Mouse (Mus musculus): ENCODE data around the gene Zglp1.
A peak's percentile ranks its signal among the peaks of the same experiment; 100 is the strongest.

Zglp1 gene

DNA sequence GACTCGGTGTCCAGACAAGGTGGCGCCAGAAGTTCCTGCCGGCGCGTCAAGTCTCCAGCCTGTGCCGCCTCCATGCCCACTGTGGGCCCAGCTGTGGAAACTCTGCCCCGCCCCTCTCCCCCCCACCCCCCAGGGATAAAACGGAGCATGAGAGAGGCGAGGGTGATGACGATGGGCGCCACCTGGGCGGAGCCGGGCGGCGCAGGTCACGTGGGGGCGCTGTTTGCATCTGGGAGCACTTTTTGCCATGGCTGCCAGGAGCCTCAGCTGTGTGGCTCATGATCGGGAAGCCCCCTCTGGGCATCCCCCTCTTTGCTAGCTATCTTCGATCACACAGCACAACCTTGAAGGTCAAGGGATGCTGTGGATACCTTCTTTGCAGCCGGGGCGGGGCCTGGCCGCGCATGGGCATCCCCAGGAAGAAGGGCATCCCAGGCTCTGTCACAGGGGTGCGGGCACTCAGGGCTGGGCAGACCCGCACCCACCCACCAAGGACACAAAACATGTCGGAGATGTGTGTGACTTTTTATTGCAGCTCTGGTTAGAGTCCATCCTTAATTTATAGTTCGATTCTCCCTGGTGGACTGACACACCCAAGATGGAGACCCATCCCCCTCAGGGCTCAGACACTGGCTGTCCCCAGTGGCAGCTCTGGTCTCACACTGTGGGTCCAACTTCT is at the start of gene Zglp1:
Gene Zglp1, minus strand, starts transcription at position 88 of the 679 bp plus-strand sequence.
- DNase-seq (ENCODE audit: low spot score), result no peak

DNA sequence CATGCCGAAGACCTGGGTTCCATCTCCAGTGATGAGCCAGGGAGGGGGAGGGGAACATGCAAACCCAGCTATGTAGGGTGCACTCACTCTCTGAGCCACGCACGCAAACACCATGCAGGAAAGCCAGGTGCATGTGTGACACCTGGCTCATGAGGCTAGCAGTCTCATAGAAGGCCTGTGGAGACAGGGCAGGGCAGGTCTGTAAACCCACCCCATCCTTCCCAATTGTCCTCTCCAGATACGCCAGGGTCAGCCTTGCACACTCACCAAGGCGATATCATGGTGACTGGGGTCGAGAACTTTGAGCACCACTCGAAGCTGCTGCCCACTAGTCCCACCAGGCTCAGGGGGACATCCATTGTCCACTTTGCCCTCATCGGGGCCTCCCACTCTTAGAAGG is 48.2 kb upstream of the Zglp1 start:
- DNase-seq (ENCODE audit: low spot score), result no peak

DNA sequence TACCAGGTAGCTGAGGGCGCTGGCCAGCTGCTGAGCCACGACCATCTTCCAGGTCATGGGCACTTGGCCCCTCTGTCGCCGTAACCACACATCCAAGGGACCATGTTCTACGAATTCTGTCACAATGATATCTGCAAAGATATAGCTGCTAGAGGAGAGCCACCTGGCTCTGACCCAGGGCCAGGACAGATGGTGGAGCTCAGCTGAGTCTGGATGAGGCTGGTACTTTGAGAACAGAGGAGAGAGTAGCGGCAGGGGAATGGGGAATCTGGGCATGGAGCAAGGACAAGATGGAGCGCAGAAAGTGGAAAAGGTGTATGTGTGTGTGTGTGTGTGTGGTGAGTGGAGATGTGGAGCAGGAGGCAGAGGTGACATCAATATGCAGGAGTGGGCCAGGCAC is 47.3 kb upstream of the Zglp1 start:
- no peak for DNase-seq (ENCODE audit: low spot score)

DNA sequence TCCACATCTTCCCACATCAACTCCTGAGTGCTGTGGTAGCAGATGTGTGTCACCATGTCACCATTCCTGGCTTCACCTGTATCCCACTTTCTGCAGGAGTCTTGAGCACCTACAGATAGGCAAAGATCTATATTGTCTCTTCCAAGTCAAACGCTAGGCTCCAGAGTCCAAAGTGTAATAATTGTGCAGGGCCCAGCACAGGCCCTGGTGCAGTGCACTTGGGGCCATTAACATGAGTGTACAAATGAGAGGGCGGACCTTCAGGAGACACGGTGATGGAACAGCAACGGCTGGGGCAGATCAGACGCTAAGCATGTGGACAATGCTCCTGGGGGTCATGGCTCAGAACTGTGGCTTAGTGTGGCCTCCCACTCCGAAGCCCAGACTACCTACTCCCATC is 46.9 kb upstream of the Zglp1 start:
- no peak for DNase-seq (ENCODE audit: low spot score)

DNA sequence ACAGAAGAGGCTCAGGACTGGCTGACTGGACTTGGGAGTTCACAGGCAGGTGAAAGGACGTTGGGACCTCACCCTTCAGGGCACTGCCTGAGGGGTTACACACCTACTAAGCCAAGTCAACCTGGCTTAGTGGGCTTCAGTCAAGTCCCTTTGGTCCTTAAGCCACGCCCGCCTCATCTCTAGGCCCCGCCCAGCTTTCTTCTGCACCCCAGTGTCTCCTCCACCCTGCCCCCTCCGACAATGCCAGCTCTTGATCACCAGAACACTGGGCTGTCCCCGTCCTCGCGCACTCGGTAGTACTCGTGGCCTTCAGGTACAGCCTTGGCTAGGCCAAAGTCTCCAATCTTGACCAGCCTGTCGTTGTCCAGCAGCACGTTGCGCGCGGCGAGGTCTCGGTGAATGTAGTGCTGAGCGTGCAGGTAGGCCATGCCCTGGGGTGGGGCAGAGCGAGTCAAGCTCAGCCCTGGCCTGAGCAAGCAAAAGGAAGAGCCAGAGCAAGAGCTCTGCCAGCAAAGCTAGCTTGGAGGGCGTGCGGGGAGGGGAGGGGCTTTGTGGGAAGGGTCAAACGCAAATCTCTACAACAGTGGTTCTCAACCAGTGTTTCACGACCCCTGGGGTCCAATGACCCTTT is 40.8 kb upstream of the Zglp1 start:
- no peak for DNase-seq (ENCODE audit: low spot score)

DNA sequence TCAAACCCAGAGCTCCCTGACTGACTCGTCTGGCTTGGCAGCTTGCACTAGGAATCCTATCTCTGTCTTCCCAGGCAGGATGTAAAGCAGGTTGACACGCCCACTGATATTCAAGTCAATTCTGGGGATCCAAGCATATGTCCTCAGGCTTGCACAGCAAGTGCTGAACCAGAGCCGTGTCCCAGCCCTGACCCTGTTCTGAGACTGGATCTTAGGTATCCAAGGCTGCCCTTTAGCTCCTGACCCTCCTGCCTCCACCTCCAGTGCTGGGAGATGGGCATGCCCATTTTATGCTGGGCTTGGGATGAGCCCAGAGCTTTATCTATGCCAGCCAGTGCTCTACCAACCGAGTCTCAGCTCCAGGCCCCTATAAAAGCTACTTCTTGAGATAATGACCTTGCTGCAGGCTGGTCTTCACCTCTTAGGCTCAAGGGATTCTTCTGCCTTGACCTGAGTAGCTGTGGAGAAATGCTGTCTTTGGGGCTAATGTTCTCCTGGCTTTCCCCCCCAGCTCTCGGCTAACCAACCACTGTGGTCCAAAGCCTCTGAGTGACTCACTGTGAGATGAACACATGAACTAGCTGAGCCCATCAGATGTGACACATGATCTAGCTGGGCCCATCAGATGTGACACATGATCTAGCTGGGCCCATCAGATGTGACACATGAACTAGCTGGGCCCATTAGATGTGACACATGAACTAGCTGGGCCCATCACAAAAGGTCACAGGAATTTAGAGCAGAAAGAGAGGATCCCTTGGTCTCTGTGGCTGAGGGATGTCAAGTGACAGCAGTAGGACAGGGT is 39.1 kb upstream of the Zglp1 start:
- no peak for DNase-seq (ENCODE audit: low spot score)

DNA sequence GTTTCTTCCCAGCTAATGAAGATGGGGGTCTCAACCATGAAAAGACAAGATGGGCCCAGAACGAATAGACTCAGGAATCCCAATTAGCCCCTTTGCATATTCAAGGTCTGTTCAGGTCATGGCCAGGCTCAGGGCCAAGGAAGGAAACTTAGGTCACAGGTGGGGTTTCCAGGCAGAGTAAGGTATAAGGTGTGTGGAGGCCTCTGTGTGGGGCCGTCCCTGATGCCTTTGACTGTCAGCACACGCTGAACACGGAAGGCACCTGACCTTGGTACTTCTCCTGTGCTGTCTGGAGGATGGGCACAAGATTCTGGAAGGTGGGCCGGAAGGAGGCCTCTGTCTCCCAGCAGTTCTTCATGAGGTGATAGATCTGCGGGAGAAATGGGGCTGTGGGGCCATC is 37.9 kb upstream of the Zglp1 start:
- no peak for DNase-seq (ENCODE audit: low spot score)

DNA sequence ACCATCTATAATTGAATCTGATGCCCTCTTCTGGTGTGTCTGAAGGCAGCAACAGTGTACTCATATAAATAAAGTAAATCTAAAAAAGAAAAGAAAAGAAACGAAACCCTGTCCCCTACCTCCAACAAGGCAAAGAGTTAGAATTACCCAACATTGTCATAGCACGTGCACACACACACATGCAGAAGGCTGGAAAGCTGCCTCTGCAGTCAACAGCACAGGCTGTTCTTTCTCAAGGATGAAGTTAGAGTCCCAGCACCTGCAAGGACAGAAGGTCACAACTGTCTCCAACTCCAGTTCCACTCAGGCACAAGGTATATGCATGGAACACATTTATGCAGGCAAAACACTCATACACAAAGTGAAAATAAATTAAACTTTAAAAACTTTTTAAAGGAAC is 35.2 kb upstream of the Zglp1 start:
- no peak for DNase-seq (ENCODE audit: low spot score)

DNA sequence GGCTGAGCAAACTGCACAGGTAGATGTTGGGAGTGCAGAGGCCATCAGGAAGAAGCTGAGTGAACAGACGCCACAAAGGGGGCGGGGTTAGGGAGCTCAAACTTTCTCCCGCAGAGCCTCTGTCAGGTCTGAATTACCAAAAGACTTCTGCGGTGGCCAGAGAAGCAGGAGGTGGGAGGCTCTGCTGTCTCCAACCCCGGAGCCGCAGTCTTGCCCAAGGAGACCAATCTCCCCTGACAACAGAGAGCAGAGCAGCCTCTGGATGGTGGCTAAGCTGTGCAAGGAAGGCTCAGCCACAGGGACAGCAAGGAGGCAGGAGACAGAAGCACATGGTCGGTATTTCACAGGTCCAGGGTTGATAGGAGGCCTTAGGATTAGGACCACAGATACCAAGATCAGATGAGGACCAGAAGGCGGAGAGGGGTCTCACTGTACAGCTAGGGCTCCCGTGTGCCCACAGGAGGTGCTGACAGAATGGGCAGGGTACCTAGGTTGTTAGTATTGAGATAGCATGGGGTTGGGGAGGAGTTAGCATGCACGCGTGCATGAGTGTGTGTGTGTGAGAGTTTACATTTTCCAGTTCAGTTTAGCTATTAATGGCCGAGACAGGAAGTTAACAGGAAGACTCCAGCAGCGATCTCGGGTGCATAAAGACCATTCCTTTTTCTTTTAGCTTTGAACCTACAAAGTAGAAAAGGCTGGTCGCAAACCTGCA is 33.7 kb upstream of the Zglp1 start:
- no peak for DNase-seq (ENCODE audit: low spot score)

DNA sequence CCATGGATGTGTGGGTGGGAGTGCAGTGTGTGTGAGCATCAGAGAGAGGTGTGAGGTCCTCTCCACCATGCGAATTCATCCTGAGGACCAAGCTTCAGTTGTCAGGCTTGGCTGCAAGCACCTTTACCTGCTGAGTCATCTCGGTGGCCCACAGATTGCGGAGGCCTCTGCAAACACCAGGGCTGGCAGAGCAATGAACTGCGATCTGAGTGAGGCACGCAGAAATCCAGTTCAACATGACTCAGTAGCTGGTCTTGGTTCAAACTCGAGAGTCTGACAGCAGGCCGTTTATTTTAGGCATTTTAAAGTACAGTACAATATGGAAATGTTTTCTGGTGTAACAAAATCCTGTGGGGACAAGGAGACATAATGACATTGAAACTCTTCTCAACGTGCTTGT is 30.9 kb upstream of the Zglp1 start:
- DNase-seq (ENCODE audit: low spot score), result peak; percentile 66

DNA sequence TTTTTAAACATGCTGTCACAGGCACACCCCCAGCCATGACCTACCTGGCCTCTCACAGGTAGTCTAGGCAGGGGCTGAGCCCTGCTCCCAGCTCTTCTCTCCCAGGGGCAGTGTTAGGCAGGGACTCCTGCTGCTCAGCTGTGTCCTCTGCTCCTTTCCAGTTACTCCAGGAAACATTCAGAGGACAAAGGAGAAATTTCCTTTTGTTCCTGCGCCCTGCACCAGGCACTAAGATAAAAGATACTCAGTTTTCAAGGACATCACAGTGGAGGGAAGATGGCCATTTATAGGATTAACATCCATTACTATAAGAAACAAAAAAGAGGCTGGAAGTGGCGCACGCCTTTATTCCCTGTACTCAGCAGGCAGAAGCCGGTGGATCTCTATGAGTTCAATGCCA is 29.1 kb upstream of the Zglp1 start:
- DNase-seq (ENCODE audit: low spot score), result no peak

DNA sequence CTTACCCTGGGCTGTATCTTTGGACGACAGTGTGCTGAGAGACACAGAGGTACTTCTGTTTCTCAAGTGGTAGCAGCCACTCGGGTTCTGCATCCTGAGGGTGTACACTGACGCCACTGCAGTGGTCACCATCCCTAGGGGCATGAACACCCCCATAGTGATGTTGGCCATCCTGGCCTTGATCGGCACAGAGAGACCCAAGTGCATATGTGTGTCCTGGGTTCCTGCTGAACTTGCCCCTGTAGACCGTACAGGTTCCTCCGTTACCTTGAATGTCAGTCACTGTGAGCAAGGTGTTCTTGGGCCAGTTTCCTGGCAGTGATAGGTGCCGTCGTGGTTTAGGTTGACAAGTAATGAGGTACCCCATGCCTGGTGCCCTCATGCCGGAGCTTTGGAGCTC is 26.5 kb upstream of the Zglp1 start:
- DNase-seq (ENCODE audit: low spot score), result no peak

DNA sequence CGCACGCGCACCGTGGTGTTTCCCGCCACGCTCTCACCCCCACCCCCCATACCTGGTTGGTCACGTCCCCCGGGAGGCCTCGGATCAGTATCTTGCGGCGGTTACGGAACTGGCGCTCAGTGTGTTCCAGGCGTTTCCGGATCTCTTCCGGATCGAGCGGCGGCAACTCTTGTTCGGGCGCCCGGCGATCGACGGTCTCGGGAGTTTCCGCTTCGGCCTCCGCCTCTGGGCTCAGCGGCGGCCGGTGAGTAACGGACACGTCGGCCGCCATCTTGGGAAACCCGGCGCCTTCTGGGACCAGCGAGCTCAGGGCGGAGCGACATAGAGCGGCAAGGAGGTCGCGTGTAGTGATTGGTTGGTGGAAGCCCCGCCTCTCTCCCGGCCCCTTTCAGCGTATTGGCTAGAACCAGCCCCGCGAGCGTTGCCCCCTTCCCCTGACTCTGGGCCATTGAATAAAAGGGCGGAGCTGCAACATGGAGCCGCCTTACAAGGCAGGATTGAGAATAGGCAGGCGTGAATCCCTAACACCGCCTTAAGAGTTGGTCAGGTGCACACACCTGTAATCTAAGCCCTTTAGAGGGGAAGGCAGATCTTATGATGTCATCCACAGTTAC is 24.9 kb upstream of the Zglp1 start, which contains the start of the genes Gm38431 and Raver1:
Gene Gm38431, minus strand, starts transcription at position 291 of the 614 bp plus-strand sequence.
Gene Raver1, minus strand, starts transcription at position 302 of the 614 bp plus-strand sequence.
- peak; percentile 98 for DNase-seq (ENCODE audit: low spot score)

DNA sequence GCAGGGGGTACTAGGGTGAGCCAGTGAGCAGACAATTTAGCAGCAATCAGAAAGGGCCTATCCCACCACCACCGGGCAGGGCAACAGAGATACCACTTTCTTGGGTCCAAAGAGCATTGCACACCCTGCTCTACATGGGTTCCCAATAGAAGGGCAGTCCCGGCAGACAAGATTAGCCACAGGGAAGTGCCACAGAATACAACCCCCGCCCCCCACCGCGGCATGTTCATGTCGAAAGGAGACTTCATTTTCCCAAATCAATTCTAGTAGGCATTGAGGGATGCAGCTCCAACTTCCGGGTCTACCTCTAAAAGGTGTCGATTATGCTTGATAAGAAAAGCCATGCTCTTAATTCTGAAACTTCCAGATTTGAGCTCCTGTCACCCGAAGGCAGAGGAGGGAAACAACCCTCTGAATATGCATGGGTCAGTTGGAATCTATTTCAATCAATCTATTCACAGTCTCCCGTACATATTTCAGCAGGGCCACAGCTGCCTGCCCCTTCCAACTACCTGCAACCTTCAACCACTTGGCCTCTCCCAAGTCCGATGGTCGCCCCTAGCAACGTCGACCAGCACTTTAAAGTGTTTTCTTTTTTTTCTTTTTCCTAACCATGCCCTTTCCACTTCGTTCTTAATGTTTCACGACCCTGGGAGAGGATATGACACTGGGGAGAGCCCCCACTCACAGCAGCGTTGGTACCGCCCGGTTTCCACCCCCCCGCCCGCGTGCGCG is 24.2 kb upstream of the Zglp1 start:
- DNase-seq (ENCODE audit: low spot score), result no peak

DNA sequence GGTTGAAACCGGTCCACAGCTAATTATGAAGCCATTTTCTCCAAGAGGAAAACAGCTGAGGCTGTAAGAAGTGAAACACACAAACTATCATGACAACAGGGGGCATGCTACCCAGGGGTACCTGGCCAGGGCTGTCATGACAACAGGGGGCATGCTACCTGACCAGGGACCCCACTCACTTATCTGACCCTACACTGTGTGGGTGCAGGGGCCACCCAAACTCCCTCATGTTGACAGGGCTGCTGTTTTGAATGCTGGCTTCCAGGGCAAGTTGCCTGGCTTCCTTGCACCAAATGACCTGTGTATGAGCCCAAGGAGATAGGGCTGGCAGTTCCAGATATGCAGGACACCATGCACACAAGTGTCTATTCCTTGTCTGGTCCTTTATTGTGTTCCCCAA is 23.6 kb upstream of the Zglp1 start:
- no peak for DNase-seq (ENCODE audit: low spot score)

DNA sequence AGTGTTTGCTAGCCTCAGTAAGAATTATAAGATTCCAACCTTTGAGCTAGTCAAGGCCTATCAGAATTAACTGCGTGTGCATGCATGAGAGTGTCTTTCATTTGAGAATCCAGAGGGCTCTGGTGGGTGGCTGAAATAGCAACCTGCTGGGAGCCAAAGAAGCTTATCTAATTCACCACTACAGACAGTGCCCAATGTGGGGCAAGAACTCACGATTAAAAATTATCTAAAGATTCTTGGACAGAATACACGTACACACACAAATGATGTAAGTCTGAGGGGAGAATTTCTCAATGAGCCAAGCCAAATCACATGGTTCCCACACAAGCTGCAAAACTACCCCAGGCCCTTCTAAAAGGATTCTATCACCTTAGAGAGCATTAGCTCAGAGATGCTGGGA is 16.4 kb upstream of the Zglp1 start:
- no peak for DNase-seq (ENCODE audit: low spot score)

DNA sequence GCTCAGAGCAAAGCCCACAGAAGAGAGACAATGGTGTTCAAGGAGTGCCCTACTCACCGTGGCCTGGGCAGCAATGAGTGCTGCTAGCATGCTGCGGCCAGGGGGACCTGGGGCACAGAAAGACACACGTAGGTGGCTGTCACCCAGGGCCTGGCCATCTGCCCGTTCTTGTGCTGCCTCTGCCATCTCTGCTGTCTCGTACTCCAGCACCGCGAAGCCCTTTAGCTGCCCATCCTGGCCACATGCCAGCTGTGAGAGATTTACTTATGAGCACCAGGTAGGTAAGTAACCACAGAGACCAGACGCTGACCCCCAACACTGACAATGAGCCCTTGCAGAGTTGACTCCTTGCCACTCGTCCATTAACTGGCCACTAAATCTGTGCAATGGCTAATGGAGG is 14.2 kb upstream of the Zglp1 start:
- DNase-seq (ENCODE audit: low spot score), result no peak

DNA sequence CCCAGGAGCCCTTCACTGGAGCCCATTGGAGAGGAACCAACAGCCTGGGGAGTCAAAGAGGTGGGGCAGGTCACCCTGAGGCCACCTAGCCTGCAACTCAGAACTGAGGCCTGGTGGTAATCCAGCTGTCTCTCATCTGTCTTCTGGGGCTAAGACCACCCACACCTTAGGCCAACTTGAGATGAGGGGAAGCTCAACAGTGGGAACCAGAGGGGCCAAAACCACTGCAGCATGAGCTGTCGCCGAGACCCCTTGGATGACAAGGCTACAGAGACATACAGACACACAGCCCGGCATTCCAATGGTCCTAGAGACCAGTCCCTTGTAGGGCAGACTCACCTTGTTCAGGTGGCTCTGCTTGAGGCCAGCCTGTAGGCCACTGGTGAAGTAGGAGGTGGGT is 8.7 kb upstream of the Zglp1 start:
- no peak for DNase-seq (ENCODE audit: low spot score)

DNA sequence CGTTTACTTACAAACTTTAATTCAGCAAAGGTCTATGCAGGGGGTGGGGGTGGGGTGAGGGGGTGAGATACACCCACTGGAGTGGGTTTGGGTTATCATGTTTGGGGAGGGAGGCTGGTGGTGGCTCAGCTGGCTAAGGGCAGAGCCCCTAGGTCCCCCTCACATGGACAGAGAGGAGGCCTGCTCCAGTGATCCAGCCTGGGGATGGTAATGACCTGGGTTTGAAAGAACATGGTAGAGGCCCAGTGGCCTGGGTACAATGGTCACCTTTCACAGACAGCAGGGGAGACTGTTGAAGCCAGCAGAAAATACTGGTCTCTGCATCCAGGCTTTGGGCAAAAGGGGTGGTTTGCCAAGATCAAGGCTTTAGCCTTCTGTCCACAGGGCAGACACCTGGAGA is 7.3 kb upstream of the Zglp1 start:
- no peak for DNase-seq (ENCODE audit: low spot score)

DNA sequence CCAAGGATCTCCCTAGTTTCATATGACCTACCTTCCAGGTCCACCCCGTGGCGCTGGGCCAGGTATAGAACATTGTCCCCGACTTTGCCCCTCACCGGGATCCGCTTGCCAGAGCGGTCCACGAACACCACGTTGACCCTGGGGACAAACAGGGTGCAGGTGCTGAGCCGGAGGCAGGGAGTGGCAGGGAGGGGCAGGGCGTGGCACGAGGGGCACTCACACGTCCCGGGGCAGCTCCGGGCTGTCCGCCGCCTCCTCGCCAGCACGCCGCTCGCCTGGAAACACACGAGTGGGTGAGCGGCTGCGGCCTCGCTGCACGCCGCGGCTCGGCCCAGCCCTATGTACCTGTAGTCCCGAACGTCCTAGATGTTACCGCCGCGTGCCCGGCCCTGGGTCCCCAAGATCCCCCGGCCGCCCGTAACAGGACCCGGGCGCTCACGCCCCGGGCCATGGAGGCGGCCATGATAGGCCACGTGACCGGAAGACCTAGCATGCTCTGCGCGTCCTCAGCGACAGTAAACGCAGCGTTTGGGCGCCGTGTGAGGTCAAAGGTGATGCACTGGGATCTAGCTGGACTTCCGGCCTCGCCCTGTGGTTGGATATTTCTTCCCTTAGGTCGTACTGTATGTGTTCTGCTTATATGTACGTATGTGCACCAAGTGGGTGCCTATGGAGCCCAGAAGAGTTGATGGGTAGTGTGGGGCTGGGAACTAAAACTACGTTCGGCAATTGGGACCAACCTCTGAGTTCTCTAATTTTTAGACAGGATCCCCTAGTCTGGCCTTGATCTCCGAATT is 6.3 kb upstream of the Zglp1 start, which contains the start of the genes Gm49373 and Fdx1l:
Gene Gm49373, minus strand, starts transcription at position 53 of the 797 bp plus-strand sequence.
Gene Fdx1l, minus strand, starts transcription at position 571 of the 797 bp plus-strand sequence.
- peak; percentile 92 for DNase-seq (ENCODE audit: low spot score)
